Mouse (Mus musculus) midbrain, embryonic 13.5 days (tissue): ENCODE measurements at regions not wholly inside any gene's neighbourhood (a gene's known extent, or its start where the extent isn't known, plus 50 kb on each side); places are given as distances from the start of the nearest gene placed in this dataset.
A peak's percentile ranks its signal among the peaks of the same experiment; 100 is the strongest.

ENCODE experiments used
- ATAC-seq: fragments of 200-750 bp; cut with Nextera tagmentation; 2 replicates; pipeline ENCODE4 v1.8.0; 2017; ENCODE audit warnings: mild to moderate bottlenecking, moderate TSS enrichment, moderate library complexity
- H3K27ac ChIP-seq: fragments of 300-500 bp; sonication (generic); 2 replicates; pipeline ENCODE4 v1.5.1; 2015; ENCODE audit warnings: inconsistent platforms, mild to moderate bottlenecking, moderate library complexity
- H3K27me3 ChIP-seq: fragments of 300-500 bp; sonication (generic); 2 replicates; pipeline ENCODE4 v1.6.1; 2015; ENCODE audit warnings: mild to moderate bottlenecking, inconsistent platforms
- H3K36me3 ChIP-seq: fragments of 300-500 bp; sonication (generic); 2 replicates; pipeline ENCODE4 v1.6.1; 2015; ENCODE audit warnings: mild to moderate bottlenecking, inconsistent platforms
- H3K4me1 ChIP-seq: fragments of 300-500 bp; sonication (generic); replicated peaks from 2 replicates; pipeline ENCODE4 v1.6.1; 2015; ENCODE audit warnings: inconsistent platforms
- H3K4me2 ChIP-seq: fragments of 300-500 bp; sonication (generic); replicated peaks from 2 replicates; pipeline ENCODE4 v1.6.1; 2015; ENCODE audit warnings: moderate library complexity, mild to moderate bottlenecking, inconsistent platforms
- H3K4me3 ChIP-seq: fragments of 300-500 bp; sonication (generic); replicated peaks from 2 replicates; pipeline ENCODE4 v1.5.1; 2015; ENCODE audit warnings: mild to moderate bottlenecking, inconsistent platforms
- H3K9ac ChIP-seq: fragments of 300-500 bp; sonication (generic); replicated peaks from 2 replicates; pipeline ENCODE4 v1.6.1; 2015; ENCODE audit warnings: mild to moderate bottlenecking, inconsistent platforms
- H3K9me3 ChIP-seq: fragments of 300-500 bp; sonication (generic); 2 replicates; pipeline ENCODE4 v1.6.1; 2016; ENCODE audit warnings: mild to moderate bottlenecking, inconsistent platforms
- WGBS: fragments of 180-500 bp; shearing (Covaris S2); methylation state at CpG from one replicate; pipeline ENCODE4 v1.1.7; 2015; 5-methylcytosine and 5-hydroxymethylcytosine counted together

- H3K4me2 ChIP-seq = no peak overlapping the region
- H3K36me3 ChIP-seq = no peaks in the 10 kb centered on the region
- no peak overlapping the region for H3K4me3 ChIP-seq
- H3K27ac ChIP-seq = no peak overlapping the region
- 76% methylated on average over 3 of the region's 3 CpGs for WGBS
- ATAC-seq = no peak
- no peaks in the 10 kb centered on the region for H3K9me3 ChIP-seq
- H3K27me3 ChIP-seq = no peaks in the 10 kb centered on the region
- peaks cover 11% of the 10 kb centered on the region for H3K4me1 ChIP-seq
- no peak overlapping the region for H3K9ac ChIP-seq
Observed at GRCm38 (mm10) chr3:134612298-134612616, 216.6 kb upstream of the Tacr3 start.

- peak overlapping the region; percentile 19 for H3K4me3 ChIP-seq
- no peaks in the 10 kb centered on the region for H3K36me3 ChIP-seq
- H3K9ac ChIP-seq = 0 out of 2 replicates have a peak overlapping the region, but pooled peaks have one; percentile 45
- H3K27me3 ChIP-seq = no peaks in the 10 kb centered on the region
- 26% methylated on average over 16 of the region's 16 CpGs for WGBS
- H3K4me2 ChIP-seq = peak overlapping the region; percentile 41
- H3K4me1 ChIP-seq = 0 out of 2 replicates have a peak, but pooled peaks cover 3% of the 10 kb centered on the region
- no peaks in the 10 kb centered on the region for H3K9me3 ChIP-seq
- peak; percentile 86 for ATAC-seq
- H3K27ac ChIP-seq = peak overlapping the region; percentile 77
Observed at GRCm38 (mm10) chr3:134629166-134630134, 199.4 kb upstream of the Tacr3 start.

GRCm38 (mm10) chr3:134630135-134630516 lies 198.7 kb upstream of the Tacr3 start:
- H3K4me1 ChIP-seq = 0 out of 2 replicates have a peak, but pooled peaks cover 3% of the 10 kb centered on the region
- H3K4me3 ChIP-seq = no peak overlapping the region
- no peak overlapping the region for H3K27ac ChIP-seq
- H3K27me3 ChIP-seq = no peaks in the 10 kb centered on the region
- no peaks in the 10 kb centered on the region for H3K36me3 ChIP-seq
- H3K4me2 ChIP-seq = peak overlapping the region; percentile 41
- no peaks in the 10 kb centered on the region for H3K9me3 ChIP-seq
- H3K9ac ChIP-seq = no peak overlapping the region
- 36% methylated on average over 9 of the region's 9 CpGs for WGBS
- peak; percentile 61; the same call in 1 of the 2 replicates for ATAC-seq

- 43% methylated on average over 3 of the region's 3 CpGs for WGBS
- Histone ChIP-seq H3K9me3 (no peaks in the 10 kb centered on the region), H3K4me3 (no peak overlapping the region), H3K27me3 (no peaks in the 10 kb centered on the region), H3K27ac (no peak overlapping the region), H3K36me3 (no peaks in the 10 kb centered on the region), H3K4me2 (no peak overlapping the region), H3K9ac (no peak overlapping the region), H3K4me1 (no peaks in the 10 kb centered on the region)
- ATAC-seq = peak; percentile 56
Observed at GRCm38 (mm10) chr3:134648727-134649445, 179.9 kb upstream of the Tacr3 start.

GRCm38 (mm10) chr3:134654051-134654450 lies 174.8 kb upstream of the Tacr3 start:
- Histone ChIP-seq H3K27ac (no peak overlapping the region), H3K4me3 (no peak overlapping the region), H3K4me2 (no peak overlapping the region), H3K4me1 (no peaks in the 10 kb centered on the region), H3K27me3 (no peaks in the 10 kb centered on the region), H3K9me3 (no peaks in the 10 kb centered on the region), H3K36me3 (no peaks in the 10 kb centered on the region), H3K9ac (no peak overlapping the region)
- WGBS = 35% methylated on average over 4 of the region's 4 CpGs
- ATAC-seq = peak; percentile 71; the same call in 1 of the 2 replicates

DNA sequence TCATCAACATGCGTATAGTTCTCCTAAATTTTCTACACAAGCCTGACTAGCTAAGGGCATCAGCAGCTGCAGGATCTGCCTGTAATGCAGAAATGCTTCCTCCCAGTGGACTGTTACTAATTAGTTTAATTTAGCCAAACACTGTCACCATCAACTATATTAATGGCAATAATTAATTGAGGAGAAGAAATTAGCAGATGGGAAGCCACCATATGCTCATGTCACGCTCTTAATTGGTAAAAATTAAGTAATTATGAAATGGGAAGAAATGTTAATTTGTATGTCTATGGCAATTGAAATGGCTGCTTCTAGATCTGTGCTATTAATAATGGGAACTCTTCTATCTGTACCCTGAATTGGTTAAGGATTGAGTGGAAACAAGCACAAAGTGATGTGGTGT lies 133.9 kb upstream of the Tacr3 start:
- Histone ChIP-seq H3K9me3 (no peaks in the 10 kb centered on the region), H3K4me1 (no peaks in the 10 kb centered on the region), H3K36me3 (no peaks in the 10 kb centered on the region), H3K27me3 (no peaks in the 10 kb centered on the region), H3K9ac (no peak overlapping the region), H3K4me3 (no peak overlapping the region), H3K4me2 (no peak overlapping the region), H3K27ac (no peak overlapping the region)
- 0 out of 2 replicates have a peak, but pooled peaks have one; percentile 53 for ATAC-seq
- 91% methylated on average over 2 of the region's 2 CpGs for WGBS

DNA sequence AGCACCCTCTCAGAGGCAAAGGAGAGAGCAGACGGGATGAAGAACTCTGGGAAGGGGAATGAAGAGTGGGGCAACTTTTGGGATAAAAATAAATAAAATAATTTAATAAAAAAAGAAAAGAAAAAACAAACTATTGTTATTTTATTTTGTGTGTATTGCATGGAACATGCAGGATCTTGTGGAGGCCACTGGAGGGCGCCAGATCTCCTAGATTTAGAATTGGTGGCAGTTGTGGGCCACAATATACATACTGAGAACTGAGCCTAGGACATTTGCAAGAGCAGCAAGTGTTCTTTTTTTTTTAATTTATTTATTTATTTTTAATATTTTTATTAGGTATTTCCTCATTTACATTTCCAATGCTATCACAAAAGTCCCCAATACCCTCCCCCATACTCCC lies 110.2 kb upstream of the Tacr3 start:
- H3K27ac ChIP-seq = no peak overlapping the region
- H3K9me3 ChIP-seq = no peaks in the 10 kb centered on the region
- ATAC-seq = no peak
- no peak overlapping the region for H3K4me2 ChIP-seq
- no peak overlapping the region for H3K9ac ChIP-seq
- H3K4me1 ChIP-seq = no peaks in the 10 kb centered on the region
- no peak overlapping the region for H3K4me3 ChIP-seq
- WGBS = 33% methylated on average over 2 of the region's 2 CpGs
- no peaks in the 10 kb centered on the region for H3K36me3 ChIP-seq
- H3K27me3 ChIP-seq = no peaks in the 10 kb centered on the region

DNA sequence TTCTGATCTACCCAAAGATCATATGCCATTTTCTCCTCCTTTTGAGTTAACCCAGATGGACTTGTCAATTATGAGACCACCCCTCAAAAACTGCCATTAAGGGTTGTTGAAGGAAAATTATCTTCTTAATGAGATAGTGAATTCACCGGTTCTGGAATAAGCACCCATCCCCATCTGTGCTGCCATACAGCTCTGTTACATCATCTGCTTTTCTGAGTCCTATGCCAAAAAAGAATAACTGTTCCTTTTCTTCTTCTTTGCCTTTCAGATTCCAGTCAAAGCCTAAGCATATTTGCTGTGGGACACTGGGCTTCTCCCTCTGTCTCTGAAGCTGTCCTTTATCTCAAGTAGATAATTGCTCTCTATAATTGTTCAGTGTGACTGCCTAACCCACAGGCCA lies 93.1 kb upstream of the Tacr3 start:
- no peak for ATAC-seq
- no peaks in the 10 kb centered on the region for H3K4me1 ChIP-seq
- 73% methylated on average over 1 of the region's 1 CpGs for WGBS
- no peaks in the 10 kb centered on the region for H3K9me3 ChIP-seq
- H3K27ac ChIP-seq = no peak overlapping the region
- no peak overlapping the region for H3K4me2 ChIP-seq
- no peak overlapping the region for H3K9ac ChIP-seq
- no peaks in the 10 kb centered on the region for H3K27me3 ChIP-seq
- H3K4me3 ChIP-seq = no peak overlapping the region
- no peaks in the 10 kb centered on the region for H3K36me3 ChIP-seq

GRCm38 (mm10) chr3:134761108-134761507 lies 67.7 kb upstream of the Tacr3 start:
- Histone ChIP-seq H3K27me3 (no peaks in the 10 kb centered on the region), H3K4me1 (no peaks in the 10 kb centered on the region), H3K9ac (no peak overlapping the region), H3K4me3 (no peak overlapping the region), H3K9me3 (no peaks in the 10 kb centered on the region), H3K27ac (no peak overlapping the region), H3K4me2 (no peak overlapping the region), H3K36me3 (no peaks in the 10 kb centered on the region)
- no peak for ATAC-seq
- WGBS = 97% methylated on average over 1 of the region's 1 CpGs

DNA sequence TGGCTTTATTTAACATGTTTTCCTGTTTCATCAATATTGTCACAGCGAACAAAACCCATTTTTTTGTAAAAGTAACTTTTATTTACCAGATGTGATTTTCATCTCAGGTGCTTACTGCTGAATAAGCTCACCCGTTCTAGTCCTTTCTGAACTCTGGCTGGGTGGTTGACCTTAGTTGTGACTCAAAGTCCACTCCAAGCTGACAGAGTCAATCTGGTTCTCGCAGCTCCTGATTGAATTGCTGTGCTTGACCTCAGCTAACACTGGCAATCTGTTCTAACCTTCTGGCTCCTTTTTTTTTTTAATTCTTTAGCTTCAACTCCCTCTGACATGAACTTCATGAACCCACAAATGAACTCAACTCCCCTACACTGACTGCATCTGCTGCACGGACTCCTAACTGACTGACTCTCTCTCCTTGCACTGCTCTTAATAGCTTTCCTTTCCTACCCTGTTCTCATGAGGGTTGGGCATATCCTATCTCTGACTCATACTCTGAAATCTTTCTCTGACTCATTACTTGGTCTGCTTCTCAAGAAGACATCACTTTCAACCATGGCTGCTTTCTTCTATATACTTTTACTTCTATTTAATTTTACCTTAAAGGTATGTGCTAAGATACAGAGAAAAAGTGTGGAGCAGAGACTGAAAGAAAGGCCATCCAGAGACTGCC lies 65.4 kb upstream of the Tacr3 start:
- Histone ChIP-seq H3K4me1 (no peaks in the 10 kb centered on the region), H3K9me3 (no peaks in the 10 kb centered on the region), H3K9ac (no peak overlapping the region), H3K27me3 (no peaks in the 10 kb centered on the region), H3K27ac (no peak overlapping the region), H3K4me3 (no peak overlapping the region), H3K4me2 (no peak overlapping the region), H3K36me3 (no peaks in the 10 kb centered on the region)
- 87% methylated on average over 4 of the region's 4 CpGs for WGBS
- no peak for ATAC-seq
